Mouse (Mus musculus) layer of hippocampus, adult 9-10 months (tissue): ENCODE data around the gene Olfr1352.
"Not testable (repeated sequence)": the region's sequence is repeated elsewhere in the genome, so short reads cannot be mapped to it uniquely, and the experiment has no call there.

Source experiments
- DNase-seq: peaks from one replicate; pipeline ENCODE4 v3.0.0; 2022; ENCODE audit warnings: low spot score

The Olfr1352 gene

GRCm38 (mm10) chr10:78980750-78981149 lies at the start of gene Olfr1352:
Gene Olfr1352 (plus strand): TSS chr10:78981050.
- DNase-seq, result no peak

GRCm38 (mm10) chr10:78950336-78950735 lies 30.5 kb upstream of the Olfr1352 start, which contains the start of gene Olfr8:
Gene Olfr8 (plus strand): TSS chr10:78950636.
- not testable (repeated sequence) for DNase-seq

- DNase-seq, result not testable (repeated sequence)
Measured at GRCm38 (mm10) chr10:78963009-78963408, 17.8 kb upstream of the Olfr1352 start, which contains the start of gene Olfr1353. Gene Olfr1353 (plus strand): TSS chr10:78963309.

- no peak for DNase-seq
Measured at GRCm38 (mm10) chr10:79012172-79012571, 31.3 kb downstream of the Olfr1352 start, which contains the start of gene Olfr1351. Gene Olfr1351 (plus strand): TSS chr10:79012472.

- DNase-seq, result no peak
Measured at GRCm38 (mm10) chr10:79028441-79028840, 47.6 kb downstream of the Olfr1352 start, which contains the start of gene Olfr57. Gene Olfr57 (plus strand): TSS chr10:79028741.
